Mouse (Mus musculus) right cerebral cortex, adult 2 months (tissue): ENCODE measurements around the gene Tmem74b.

Source experiments
- DNase-seq, 2 experiments: peaks; one replicate each; pipeline ENCODE4 v3.0.0; 2021 to 2022; ENCODE audit warnings: low spot score in 2 of 2

The Tmem74b gene

GRCm38 (mm10) chr2:151701231-151702145 lies at the start of gene Tmem74b:
Gene Tmem74b (plus strand): TSS chr2:151702008.
- DNase-seq, result no peak

DNA sequence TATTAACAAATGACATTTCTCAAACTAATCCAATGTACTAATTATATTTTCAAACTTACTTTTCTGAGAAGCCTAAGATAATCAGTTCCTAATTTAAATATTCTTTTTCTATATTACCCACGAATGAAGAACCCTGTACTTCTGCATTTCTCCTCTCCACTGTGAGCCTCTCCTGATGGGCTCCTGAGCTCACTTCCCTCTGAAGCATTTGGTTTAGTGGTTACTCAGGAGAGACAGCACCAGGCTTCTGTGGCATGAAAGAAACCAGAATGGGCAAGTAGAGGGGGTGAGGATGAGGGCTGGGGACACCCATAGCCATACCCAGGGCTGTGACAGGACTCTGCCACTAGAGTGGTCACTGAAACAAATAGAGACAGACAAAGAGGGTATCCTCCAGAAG lies 49.8 kb upstream of the Tmem74b start:
- DNase-seq, result no peak

GRCm38 (mm10) chr2:151668433-151668832 lies 33.4 kb upstream of the Tmem74b start, which contains the start of gene Rad21l:
Gene Rad21l (minus strand): TSS chr2:151668533.
- no peak for DNase-seq

DNA sequence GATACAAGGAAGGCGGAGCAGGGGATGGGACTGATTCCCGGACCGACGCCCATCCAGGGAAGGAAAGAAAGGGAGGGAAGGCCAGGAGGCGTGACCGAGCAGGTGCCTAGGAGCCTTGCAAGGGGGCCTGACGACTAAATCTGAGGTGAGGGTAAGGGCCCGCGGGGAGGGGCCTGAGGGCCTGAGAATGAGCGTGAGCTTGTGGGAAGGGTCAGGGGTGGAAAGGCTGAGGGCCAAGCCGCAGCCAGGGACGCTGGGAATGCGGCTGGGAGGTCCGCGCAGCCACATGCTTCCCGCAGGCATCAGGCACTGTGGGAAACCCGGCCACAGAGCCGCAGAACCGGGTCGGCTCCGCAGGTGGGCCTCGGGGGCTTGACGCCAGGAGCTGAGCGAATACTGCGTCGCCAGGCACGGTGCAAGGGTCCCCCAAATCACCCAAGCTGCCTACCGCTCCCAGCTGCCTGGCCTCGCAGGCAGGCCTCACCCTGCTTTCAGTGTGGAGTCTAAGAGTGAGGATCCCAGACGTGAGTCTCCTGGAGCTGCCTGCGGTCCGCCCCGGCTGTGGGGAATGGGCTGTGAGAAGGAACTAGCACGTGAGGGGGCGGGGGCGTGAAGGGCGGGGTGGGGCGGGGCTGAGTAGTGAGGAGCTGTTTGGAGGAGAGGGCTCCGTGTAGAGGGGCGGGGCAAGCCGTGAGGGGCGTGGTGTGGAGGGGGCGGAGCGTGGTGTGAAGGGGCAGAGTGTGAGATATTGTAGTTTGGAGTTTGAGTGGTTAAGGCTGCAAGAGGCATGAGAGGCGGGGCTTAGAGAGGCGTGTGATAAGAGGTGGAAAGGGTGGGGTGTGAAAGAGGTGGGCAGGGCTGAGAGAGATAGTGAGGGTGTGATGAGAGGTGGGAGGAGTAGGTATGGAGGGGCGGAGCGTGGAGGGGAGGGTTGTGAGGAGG lies 31.5 kb upstream of the Tmem74b start:
- no peak for DNase-seq

GRCm38 (mm10) chr2:151670968-151671329 lies 30.9 kb upstream of the Tmem74b start:
- no peak for DNase-seq

GRCm38 (mm10) chr2:151676234-151676633 lies 25.6 kb upstream of the Tmem74b start:
- peak; percentile 18 to 28 for DNase-seq

- no peak for DNase-seq
These were observed 19.5 kb upstream of the Tmem74b start for GRCm38 (mm10) chr2:151682357-151682756.

- no peak for DNase-seq
These were observed 18.8 kb upstream of the Tmem74b start for GRCm38 (mm10) chr2:151682976-151683375.

DNA sequence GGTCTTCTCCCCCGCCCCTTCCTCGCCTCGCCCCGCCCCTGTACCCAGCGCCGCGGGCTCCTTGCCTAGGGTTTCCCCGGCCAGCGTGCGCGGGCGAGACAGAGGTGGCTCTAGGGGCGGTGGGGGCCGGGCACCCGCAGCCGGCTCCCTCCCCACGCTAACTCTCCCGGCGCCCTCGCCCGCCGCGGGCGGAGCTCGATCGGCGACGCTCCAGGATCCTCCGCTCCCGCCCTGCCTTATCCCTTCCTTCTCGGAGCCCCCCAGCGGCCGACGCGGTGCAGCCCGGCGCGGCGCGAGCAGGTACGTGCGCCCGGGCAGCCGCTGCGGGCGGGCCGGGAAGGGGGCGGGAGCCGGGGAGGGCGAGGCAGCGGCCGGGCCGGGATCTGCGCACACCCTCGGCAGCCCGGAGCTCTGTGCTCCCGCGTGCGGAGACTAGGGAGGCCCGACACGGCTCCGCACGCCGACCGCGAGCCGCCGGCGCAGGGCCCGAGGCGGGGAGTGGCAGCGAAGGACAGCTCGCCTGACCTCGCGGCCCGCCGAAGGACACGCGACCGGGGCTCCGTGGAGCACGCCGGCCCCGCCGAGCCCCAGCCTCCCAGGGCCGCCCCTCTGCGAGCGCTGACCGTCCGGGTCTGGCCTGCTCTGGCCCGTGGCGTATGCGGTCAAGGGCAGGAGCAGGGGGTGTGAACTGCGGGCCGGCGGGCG lies 490 bp downstream of the Tmem74b start:
- peak; percentile 31 to 47 for DNase-seq

GRCm38 (mm10) chr2:151702851-151703190 lies 1.0 kb downstream of the Tmem74b start:
- peak in 1 of 2 experiments; percentile 40 for DNase-seq

DNA sequence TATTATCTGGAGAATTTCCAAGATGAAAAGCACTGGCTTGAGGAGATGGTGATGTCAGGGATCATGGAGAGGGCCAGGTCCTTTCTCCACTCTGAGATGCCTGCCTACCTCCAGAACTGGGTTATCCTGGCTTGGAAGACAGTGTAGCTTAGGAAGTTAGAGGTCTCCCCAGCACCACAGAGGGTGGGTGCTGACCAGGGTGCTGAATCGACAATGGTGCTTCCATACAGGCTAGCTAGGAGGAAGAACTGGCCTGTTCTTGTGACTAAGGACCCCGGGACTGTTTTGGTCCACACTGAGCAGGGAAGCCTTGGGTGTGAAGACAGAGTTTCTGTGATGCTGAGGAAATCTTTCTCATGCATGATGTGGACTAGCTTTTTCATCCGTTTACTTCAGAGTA lies 10.8 kb downstream of the Tmem74b start:
- no peak for DNase-seq

DNA sequence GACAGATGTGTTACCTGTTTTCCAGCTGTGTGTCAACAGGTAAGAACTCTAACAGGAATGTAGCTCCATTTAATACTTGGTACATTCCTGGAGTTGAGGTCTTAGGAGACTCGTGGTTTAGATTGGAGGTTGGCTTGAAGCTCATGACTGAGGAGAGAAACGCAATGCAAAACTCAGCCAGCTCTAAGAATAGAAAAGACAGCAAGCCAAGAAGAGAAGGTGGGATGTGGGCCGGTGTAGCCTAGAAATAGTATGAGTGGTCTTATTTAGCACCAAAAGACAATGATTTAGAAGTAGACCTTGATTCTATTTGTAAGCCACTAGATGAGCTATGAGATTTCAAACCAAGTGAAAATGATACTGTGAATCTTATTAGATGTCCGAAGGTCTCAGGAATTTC lies 13.7 kb downstream of the Tmem74b start:
- DNase-seq, result peak; percentile 55

DNA sequence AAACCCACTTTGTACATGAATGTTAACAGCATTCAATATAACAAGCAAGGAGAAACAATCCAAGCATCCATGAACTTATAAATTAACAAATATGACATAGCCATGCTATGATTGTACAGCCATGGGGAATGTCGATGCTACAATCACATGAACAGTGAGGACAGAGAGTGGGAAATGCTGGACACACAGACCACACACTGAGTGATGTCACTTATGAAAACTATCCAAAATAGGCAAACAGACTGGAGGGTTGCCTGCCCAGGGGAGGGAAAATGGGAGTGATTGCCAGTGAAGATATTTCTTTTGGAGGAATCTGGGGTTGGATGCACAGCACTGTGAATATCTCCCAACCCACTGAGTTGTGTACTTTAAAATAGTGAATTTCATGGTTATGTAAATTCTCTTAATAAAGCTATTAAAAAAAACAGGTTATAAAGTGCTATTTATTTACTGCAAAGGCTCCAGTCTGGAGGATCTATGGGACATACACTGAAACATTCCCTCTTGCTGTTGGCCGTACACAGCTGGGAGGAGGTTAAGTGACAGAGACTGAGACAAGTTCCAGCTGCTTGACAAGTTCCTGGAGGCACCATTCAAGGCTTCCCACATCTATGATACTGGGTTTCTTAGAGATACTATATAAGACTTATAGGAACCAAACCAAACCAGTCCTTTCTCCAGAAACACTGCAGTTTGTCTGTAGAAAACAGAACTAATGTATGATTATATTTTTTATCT lies 14.7 kb downstream of the Tmem74b start:
- no peak for DNase-seq

DNA sequence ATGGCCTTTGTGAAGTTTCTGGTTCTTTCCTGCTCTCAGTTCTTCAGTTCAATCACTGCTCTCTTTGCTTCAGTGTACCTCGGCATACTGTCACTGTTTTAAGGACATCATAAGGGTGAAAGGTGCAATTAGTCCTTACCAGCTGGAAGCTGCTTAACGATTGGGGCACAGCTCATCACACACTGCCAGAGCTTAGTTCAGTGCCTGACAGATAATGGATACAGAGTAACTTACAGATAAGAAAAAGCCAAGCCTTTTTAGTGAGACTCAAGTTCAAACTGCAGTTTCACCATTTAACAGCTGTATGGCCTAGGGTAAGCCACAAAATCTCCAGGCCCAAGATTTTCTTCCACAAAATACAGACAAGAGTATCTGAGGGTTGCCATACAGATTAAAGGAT lies 22.3 kb downstream of the Tmem74b start:
- no peak for DNase-seq

- no peak for DNase-seq
These were observed 31.5 kb downstream of the Tmem74b start for GRCm38 (mm10) chr2:151733151-151733865.

- DNase-seq, result no peak
These were observed 33.6 kb downstream of the Tmem74b start for GRCm38 (mm10) chr2:151735422-151735821.

DNA sequence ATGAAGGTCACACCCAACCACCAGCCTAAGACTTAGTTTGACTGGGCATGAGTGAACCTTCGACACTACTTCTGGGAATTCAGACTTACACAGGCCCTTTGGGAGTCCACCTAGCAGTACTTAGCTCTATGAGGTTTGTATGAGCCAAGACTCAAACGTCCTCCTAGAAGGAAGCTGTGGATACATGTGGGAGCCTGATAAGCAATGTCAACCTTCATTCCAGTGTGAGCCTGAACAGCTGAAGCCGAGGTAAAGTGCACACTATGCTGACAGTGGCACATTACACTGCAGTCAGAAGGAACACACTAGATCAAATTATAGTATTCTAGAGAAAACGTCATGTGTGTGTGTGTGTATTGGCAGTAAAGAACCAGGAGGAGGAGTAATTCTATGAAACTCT lies 36.7 kb downstream of the Tmem74b start:
- DNase-seq, result no peak

GRCm38 (mm10) chr2:151739081-151739480 lies 37.3 kb downstream of the Tmem74b start:
- DNase-seq, result no peak

GRCm38 (mm10) chr2:151739505-151739904 lies 37.7 kb downstream of the Tmem74b start:
- no peak for DNase-seq

GRCm38 (mm10) chr2:151740741-151741526 lies 39.1 kb downstream of the Tmem74b start:
- DNase-seq, result peak; percentile 92 to 93
